Mouse (Mus musculus) adrenal gland, adult 8-10 months (tissue): ENCODE measurements at regions not wholly inside any gene's neighbourhood (a gene's known extent, or its start where the extent isn't known, plus 50 kb on each side); places are given as distances from the start of the nearest gene placed in this dataset.
A peak's percentile ranks its signal among the peaks of the same experiment; 100 is the strongest.

Experiments used
- DNase-seq: peaks from one replicate; pipeline ENCODE4 v3.0.0; 2022

DNA sequence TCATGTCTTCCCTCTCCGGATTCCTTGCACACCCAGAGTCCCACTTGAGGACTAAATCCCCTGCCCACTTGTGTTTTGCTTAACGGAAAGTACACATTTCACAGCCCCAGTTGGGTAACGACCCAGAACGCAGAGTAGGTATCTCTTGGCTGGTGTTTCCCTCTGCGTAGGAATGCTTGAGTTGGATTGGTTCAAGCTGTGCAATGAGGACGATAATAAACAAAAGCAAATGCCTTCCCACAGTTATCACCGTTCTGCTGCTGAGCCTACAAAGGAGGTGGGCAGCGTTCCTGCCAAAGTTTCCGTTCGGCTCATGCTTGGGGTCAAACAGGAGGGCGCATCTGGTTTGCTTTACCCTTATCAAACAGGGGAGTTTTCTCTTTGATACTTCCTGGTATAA lies 212.3 kb upstream of the Sfrp2 start:
- no peak for DNase-seq

DNA sequence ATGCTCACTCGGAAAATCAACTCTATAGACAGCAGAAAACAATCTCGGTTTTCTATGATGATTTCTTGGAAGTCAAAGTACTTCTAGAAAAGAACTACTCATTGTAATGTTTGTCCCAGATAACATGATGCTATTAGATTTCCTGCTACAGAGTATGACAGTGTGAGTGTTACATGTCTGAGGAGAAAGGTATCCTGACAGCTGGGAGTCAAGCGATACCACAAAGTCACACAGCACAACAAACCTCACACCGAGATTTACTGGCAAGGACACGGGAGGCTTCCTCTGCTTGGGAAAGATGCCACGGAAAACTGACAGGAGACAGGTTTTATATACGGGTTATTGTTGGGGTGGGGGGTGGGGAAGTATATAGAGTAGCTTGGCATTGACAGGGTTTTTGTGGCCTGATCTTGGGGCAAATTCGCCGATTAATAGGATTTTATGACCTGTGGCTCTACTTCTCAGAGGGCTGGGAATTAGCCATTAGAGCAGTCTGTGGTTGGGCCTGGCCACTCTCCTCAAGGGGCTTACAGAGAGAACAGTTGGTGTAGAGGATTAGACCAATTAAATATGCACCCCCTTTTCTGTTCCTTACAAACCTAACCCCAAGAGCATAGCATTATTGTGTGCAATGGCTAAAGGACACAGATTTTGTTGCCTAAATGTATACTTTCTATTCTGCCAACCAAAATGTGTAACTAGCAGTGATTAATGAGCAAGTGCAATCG lies 209.2 kb upstream of the Sfrp2 start:
- DNase-seq = no peak

GRCm38 (mm10) chr3:83562026-83562425 lies 204.1 kb upstream of the Sfrp2 start:
- DNase-seq = no peak

- no peak for DNase-seq
These were observed 190.6 kb upstream of the Sfrp2 start for GRCm38 (mm10) chr3:83575526-83575925.

GRCm38 (mm10) chr3:83576155-83576554 lies 190.0 kb upstream of the Sfrp2 start:
- DNase-seq = no peak

DNA sequence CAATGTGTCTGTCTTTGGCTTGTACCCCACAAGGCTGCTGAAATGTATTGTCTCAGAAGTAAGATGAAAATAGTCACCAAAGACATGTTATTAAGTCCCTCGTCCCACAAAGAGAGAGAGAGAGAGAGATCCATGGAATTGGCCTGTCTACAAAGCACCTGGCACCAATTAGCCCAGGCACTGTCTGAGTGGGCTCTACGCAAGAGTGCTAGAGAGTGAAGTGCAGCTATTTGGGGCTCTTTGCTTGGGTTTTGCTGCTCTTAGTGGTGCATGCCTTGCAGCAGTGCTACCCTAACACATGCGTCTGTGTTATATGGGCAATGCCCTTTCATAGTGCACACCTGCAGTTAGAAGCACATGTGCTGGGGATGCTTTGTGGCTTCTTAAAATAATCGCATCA lies 185.4 kb upstream of the Sfrp2 start:
- DNase-seq = no peak

- DNase-seq = no peak
These were observed 183.9 kb upstream of the Sfrp2 start for GRCm38 (mm10) chr3:83582256-83582655.

GRCm38 (mm10) chr3:83583071-83583672 lies 182.9 kb upstream of the Sfrp2 start:
- DNase-seq = no peak

GRCm38 (mm10) chr3:83586086-83586485 lies 180.0 kb upstream of the Sfrp2 start:
- no peak for DNase-seq

DNA sequence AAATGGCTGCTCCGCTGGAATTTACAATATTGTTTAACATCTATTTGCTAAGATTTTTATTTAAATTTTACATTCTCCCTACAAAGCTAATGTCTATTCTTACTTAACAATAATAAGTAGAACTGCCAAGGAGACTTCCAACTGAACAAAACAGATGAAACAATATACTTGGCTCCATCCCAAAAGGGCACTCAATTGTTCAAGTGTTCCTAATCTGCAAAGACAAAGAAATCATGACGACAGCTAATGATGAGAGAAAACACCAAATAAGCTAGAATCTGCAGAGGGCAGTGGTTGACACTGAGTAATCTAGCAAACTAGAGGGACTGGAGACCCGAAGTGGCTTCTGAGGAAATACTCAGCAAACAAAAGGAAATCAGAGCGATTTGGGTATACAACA lies 179.6 kb upstream of the Sfrp2 start:
- no peak for DNase-seq

- no peak for DNase-seq
These were observed 177.0 kb upstream of the Sfrp2 start for GRCm38 (mm10) chr3:83589127-83589526.

GRCm38 (mm10) chr3:83591206-83591605 lies 174.9 kb upstream of the Sfrp2 start:
- no peak for DNase-seq

DNA sequence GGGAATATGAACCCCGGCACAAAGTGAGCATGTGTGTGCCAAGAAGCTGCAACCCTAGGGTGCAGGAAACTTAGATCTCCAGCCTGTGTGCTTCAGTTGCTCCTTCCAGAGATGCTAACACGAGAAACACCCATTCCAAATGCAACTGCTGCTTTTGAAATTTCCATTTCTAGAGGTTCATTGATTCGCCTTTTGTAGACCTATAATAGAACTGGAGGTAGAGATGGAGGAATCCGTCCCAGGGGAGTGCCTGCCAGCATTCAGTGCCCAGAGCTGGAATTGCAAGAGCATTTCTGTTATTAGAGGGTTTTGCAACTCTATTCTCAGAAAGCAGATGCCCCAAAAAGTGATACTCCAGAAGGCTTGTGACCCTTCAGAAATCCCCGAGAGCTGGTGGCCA lies 172.8 kb upstream of the Sfrp2 start:
- DNase-seq = no peak

DNA sequence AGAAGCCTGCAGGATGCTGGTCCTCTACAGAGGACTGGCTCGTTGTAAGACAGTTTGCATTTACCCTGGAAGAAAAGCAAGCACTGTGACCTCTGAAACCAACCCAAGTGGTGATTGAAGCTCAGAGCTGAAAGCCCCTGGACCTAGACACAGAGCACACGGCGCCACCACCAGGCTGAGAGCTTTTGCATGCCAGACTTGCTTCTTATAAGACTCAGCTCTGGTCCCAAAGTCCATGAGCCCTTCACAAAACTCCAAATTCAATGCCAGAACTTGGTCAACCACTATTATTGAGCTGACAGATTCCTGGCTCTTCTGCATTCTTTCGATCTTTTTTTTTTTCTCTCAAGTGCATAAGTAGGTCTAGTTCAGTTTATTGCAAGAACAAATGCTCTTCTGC lies 164.6 kb upstream of the Sfrp2 start:
- no peak for DNase-seq

DNA sequence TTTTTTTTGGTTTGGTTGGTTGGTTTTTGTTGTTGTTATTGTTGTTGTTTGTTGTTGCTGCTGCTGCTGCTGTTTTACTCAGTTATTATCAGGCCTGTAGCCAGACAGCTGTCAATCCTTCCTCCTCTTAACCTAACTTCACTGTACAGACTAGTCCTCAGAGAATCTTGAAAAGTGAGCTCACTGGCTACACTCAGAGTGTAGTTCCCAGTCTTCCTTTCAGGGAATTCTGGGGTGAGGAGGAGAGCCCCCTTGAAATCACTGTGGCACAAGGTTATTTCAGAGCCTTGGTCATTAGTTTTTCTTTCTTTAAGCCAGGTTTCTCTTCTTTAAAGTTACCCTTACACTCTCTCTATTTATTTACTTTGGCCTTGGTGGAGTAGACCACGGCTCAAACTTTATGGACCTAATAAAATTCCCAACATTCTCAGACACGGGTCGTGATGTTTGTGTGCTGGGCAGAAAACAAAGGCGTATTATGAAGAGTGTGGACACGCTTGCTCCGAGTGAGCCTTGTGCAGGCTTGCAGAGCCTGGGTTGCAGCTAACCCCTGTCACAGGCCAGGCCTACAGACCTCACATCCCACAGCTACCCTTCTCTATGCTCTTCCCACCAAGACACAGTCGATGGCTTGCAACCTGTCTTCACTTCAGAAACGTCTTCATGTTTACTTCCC lies 156.9 kb upstream of the Sfrp2 start:
- DNase-seq = no peak

GRCm38 (mm10) chr3:83620435-83620834 lies 145.7 kb upstream of the Sfrp2 start:
- DNase-seq = no peak

DNA sequence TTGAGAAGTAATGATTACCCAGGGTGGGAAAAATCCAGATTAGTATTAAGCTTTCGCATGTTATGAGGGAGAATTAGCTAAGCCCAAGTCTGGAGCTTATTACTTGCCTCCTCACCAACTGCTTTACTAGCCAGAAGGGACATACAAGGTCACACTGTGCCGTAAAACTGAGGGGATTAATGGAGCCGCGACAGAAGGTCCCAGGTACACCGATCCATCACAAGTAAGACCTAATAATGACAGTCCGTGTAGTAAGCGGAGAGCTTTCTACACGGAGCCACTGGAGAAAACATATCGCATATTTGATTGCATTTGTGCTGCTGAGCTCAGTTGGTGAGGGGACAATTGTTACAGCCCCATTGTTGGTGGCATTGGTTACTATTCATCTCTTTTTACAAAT lies 133.1 kb upstream of the Sfrp2 start:
- DNase-seq = no peak

DNA sequence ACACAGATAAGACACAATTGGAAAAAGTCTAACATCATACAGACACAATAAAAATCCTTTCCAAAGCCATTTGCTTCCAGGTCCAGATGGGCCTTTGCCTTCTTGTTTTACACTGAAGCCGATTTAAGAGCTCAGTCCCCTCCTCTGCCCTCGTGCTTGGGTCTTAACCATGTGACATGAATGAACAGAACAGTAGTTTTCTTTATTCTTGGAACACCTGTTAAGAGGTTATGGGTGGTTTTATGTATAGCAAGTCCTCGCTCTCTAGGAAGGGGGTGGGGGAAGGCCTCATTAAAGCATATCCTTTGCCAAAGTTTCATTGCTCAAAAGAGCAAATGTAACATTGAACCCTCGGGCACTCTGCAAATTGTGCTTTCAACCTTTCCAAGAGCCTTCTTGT lies 125.7 kb upstream of the Sfrp2 start:
- DNase-seq = no peak

- no peak for DNase-seq
These were observed 102.4 kb upstream of the Sfrp2 start for GRCm38 (mm10) chr3:83663716-83664115.

DNA sequence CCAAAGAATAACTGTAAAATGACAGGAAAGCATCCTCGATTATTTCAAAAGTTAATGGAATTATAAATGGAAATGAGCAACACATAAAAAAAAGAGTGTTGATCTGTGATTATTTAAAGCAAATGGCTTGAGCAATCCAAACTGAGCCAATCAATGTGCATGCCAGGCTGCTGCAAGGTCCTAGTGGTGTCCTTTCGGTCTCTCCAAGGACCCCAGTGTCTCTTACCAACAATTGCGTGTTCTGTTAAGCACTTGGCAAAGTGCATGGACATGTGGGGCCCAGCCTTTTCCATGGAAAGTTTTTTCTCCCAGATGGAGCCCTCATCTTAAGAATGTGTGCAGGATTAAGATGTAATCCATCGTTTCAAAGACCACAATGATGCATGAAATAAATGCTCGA lies 90.0 kb upstream of the Sfrp2 start:
- no peak for DNase-seq

- no peak for DNase-seq
These were observed 79.5 kb upstream of the Sfrp2 start for GRCm38 (mm10) chr3:83686611-83687010.

DNA sequence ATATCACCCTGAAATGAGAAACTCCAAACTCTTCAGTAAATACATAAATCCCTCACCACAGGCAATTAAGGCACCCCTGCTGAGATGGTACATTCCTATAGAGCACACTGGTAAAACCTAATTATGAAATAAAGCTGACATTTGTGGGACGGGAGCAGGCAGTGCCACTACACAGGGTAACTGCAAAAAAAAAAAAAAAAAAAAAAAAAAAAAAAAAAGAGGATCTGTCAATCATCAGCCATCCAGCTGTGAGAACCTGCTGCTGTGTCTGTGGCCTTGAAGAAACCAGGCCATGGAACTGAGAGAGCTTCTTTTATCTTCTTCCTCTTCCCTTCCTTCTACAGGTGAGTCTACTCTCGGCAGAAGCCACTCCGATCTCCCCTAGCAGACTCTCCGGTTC lies 78.6 kb upstream of the Sfrp2 start:
- no peak for DNase-seq

GRCm38 (mm10) chr3:83689068-83689976 lies 76.8 kb upstream of the Sfrp2 start:
- peak; percentile 77 for DNase-seq
